Comparison of ENCODE assay signal across 11 mouse cellular contexts in genomic region chr6:112302248-112302647, GRCm38 (mm10). TPM values are rescaled to one million over a fixed set of nuclear protein-coding genes. Genes with fewer than 3 reads are reported as not detected.
DNase-seq lines count a peak whose midpoint lies in the region; ATAC-seq and TF ChIP-seq lines count a peak whose summit lies in the region.
"Had no signal": no experiment of that assay in that cellular context is flagged by ENCODE, and none has a peak within 500 bp of the region (broad histone marks: within the 10 kb centered on the region; RNA-seq: fewer than 3 reads in every experiment).

No protein-coding gene starts in this region.

- 60% methylated on average over 7 of the region's 7 CpGs for WGBS in kidney, adult 2 months
- WGBS in kidney, embryonic 15.5 days: 49% methylated on average over 7 of the region's 7 CpGs
- WGBS in intestine, embryonic 15.5 days: 34% methylated on average over 7 of the region's 7 CpGs
- WGBS in stomach, postnatal 0 days: 37% methylated on average over 7 of the region's 7 CpGs

- no peak for TF ChIP-seq CTCF in kidney, adult 2 months (conservative IDR thresholded peaks at IDR 0.05; ENCODE audit: insufficient read depth, insufficient read length, low read depth, low read length)
- no peak for TF ChIP-seq CTCF in stomach, postnatal 0 days (IDR thresholded peaks at IDR 0.05; ENCODE audit: low read depth)

- TF ChIP-seq EP300 in stomach, postnatal 0 days (optimal IDR thresholded peaks at IDR 0.05): no peak

- peak; percentile 36 for DNase-seq in kidney, adult 2 months
- peak; percentile 16 for DNase-seq in forelimb bud, embryonic 11.5 days (ENCODE audit: low read depth, low spot score)
- DNase-seq in stomach, postnatal 0 days (ENCODE audit: low spot score): no peak
- no peak for DNase-seq in layer of hippocampus, adult 11-12 months (ENCODE audit: low spot score)
- no peak for DNase-seq in layer of hippocampus, adult 9-11 months
- DNase-seq: cerebellum, postnatal 25 days; gastrocnemius, postnatal 36 days had no signal

- H3K27me3 ChIP-seq in kidney, adult 2 months (replicated peaks; ENCODE audit: control insufficient read depth, insufficient read depth, low read length): no peaks in the 10 kb centered on the region
- H3K27me3 ChIP-seq in kidney, embryonic 15.5 days: no peaks in the 10 kb centered on the region
- H3K27me3 ChIP-seq in intestine, embryonic 15.5 days (replicated peaks): no peaks in the 10 kb centered on the region
- H3K27me3 ChIP-seq in stomach, postnatal 0 days (ENCODE audit: control insufficient read depth, insufficient read depth, low read length): no peaks in the 10 kb centered on the region

- H3K4me3 ChIP-seq in kidney, adult 2 months (ENCODE audit: insufficient read depth, low read depth, low read length): no peak overlapping the region
- H3K4me3 ChIP-seq in kidney, embryonic 15.5 days (replicated peaks): no peak overlapping the region
- no peak overlapping the region for H3K4me3 ChIP-seq in intestine, embryonic 15.5 days (replicated peaks)
- no peak overlapping the region for H3K4me3 ChIP-seq in stomach, postnatal 0 days (ENCODE audit: low read depth, low read length)
- H3K4me3 ChIP-seq: midbrain, embryonic 10.5 days had no signal

- H3K9ac ChIP-seq in kidney, embryonic 15.5 days: no peak overlapping the region
- no peak overlapping the region for H3K9ac ChIP-seq in intestine, embryonic 15.5 days
- H3K9ac ChIP-seq in stomach, postnatal 0 days (ENCODE audit: low read length): no peak overlapping the region

- ATAC-seq in kidney, embryonic 15.5 days (replicated peaks; ENCODE audit: low FRiP score): no peak
- 0 out of 2 replicates have a peak, but pooled peaks have one; percentile 52 for ATAC-seq in intestine, embryonic 15.5 days
- ATAC-seq in stomach, postnatal 0 days (ENCODE audit: low FRiP score, low TSS enrichment): 0 out of 2 replicates have a peak, but pooled peaks have one; percentile 9
- no peak for ATAC-seq in erythroid progenitor cell, adult 5-6 weeks (replicated peaks; ENCODE audit: low FRiP score, poor library complexity, severe bottlenecking)

- H3K9me3 ChIP-seq in kidney, embryonic 15.5 days (replicated peaks): no peaks in the 10 kb centered on the region
- H3K9me3 ChIP-seq in intestine, embryonic 15.5 days: no peaks in the 10 kb centered on the region
- no peaks in the 10 kb centered on the region for H3K9me3 ChIP-seq in stomach, postnatal 0 days (ENCODE audit: control insufficient read depth, low read length)
- H3K9me3 ChIP-seq: midbrain, embryonic 10.5 days had no signal

- TF ChIP-seq POLR2A in kidney, adult 2 months (IDR thresholded peaks at IDR 0.05; ENCODE audit: low read depth, low read length): no peak

- peaks cover 11% of the 10 kb centered on the region for H3K4me1 ChIP-seq in kidney, adult 2 months (ENCODE audit: control insufficient read depth, insufficient read depth, low read length)
- peaks cover 12% of the 10 kb centered on the region for H3K4me1 ChIP-seq in kidney, embryonic 15.5 days
- peaks cover 9% of the 10 kb centered on the region for H3K4me1 ChIP-seq in intestine, embryonic 15.5 days (replicated peaks)
- no peaks in the 10 kb centered on the region for H3K4me1 ChIP-seq in stomach, postnatal 0 days (replicated peaks; ENCODE audit: control insufficient read depth, insufficient read depth)
- H3K4me1 ChIP-seq: midbrain, embryonic 10.5 days had no signal

- H3K4me2 ChIP-seq in kidney, embryonic 15.5 days: no peak overlapping the region
- H3K4me2 ChIP-seq in intestine, embryonic 15.5 days (replicated peaks): no peak overlapping the region
- no peak overlapping the region for H3K4me2 ChIP-seq in stomach, postnatal 0 days (replicated peaks; ENCODE audit: low read depth)

- H3K36me3 ChIP-seq in kidney, adult 2 months (ENCODE audit: control insufficient read depth, insufficient read depth, low read length): no peaks in the 10 kb centered on the region
- no peaks in the 10 kb centered on the region for H3K36me3 ChIP-seq in kidney, embryonic 15.5 days
- H3K36me3 ChIP-seq in intestine, embryonic 15.5 days: no peaks in the 10 kb centered on the region
- H3K36me3 ChIP-seq in stomach, postnatal 0 days (ENCODE audit: control insufficient read depth, insufficient read depth, low read length): no peaks in the 10 kb centered on the region
- H3K36me3 ChIP-seq: midbrain, embryonic 10.5 days had no signal

- peak overlapping the region; percentile 51 for H3K27ac ChIP-seq in kidney, adult 2 months (ENCODE audit: insufficient read depth, low read depth, low read length)
- no peak overlapping the region for H3K27ac ChIP-seq in kidney, embryonic 15.5 days
- H3K27ac ChIP-seq in intestine, embryonic 15.5 days: no peak overlapping the region
- no peak overlapping the region for H3K27ac ChIP-seq in stomach, postnatal 0 days (replicated peaks)
- H3K27ac ChIP-seq: midbrain, embryonic 10.5 days had no signal

RNA-seq across cellular contexts. Expression of gene Lmcd1, which starts 28.7 kb away (rescaled TPM):
- 10.9 and 14.0 TPM in 2 replicates for polyA plus RNA-seq in kidney, adult 2 months (2012; rRNA removed)
- 23.3 and 23.9 TPM in 2 replicates for polyA plus RNA-seq in kidney, embryonic 15.5 days (2015; fragmentation: Nextera tagmentation; extraction: Ambion mirVana)
- polyA plus RNA-seq in intestine, embryonic 15.5 days (2015; fragmentation: Nextera tagmentation; extraction: Ambion mirVana): 12.2 and 13.4 TPM in 2 replicates
- polyA plus RNA-seq in stomach, postnatal 0 days (2015; fragmentation: Nextera tagmentation; extraction: Ambion mirVana): 12.5 and 13.2 TPM in 2 replicates
- total RNA-seq in erythroid progenitor cell, adult 5-6 weeks (2015; ENCODE audit: low replicate concordance): not detected in 2 replicates
- total RNA-seq in erythroid progenitor cell, adult 5-6 weeks (2017; ENCODE audit: low replicate concordance): not detected in 2 replicates

Comparison
In these comparisons a context has a peak if more than half of its experiments do, and no peak if none do; other contexts are left out.
1. DNase-seq: peak in kidney, adult 2 months (single experiment) and forelimb bud, embryonic 11.5 days (single experiment); none in stomach, postnatal 0 days (single experiment), layer of hippocampus, adult 11-12 months (single experiment) and layer of hippocampus, adult 9-11 months (single experiment).
2. ATAC-seq: peak in intestine, embryonic 15.5 days (single experiment) and stomach, postnatal 0 days (single experiment); none in kidney, embryonic 15.5 days (single experiment) and erythroid progenitor cell, adult 5-6 weeks (single experiment).